Mouse (Mus musculus): Measurements from ENCODE around the gene Pomgnt2.

The Pomgnt2 gene

DNA sequence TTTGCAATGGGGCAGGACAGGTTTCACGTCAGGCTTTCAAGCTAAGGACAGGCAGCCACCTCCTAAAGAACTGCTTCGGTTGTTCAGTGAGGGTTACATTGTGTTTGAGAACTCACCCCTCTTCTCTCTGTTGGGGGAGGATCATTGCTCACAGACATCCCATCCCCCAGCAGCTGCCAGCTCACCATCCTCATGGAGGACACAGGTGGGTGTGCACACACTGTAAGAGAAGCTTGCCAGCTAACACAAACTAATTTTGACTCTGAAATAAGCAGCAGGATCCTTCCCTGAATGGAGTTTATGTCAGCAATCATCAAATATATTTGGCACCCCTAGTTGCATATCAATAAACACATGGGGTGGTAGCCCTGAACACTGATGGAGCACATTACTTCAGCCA lies 15.9 kb upstream of the Pomgnt2 start:
- no peak for DNase-seq

DNA sequence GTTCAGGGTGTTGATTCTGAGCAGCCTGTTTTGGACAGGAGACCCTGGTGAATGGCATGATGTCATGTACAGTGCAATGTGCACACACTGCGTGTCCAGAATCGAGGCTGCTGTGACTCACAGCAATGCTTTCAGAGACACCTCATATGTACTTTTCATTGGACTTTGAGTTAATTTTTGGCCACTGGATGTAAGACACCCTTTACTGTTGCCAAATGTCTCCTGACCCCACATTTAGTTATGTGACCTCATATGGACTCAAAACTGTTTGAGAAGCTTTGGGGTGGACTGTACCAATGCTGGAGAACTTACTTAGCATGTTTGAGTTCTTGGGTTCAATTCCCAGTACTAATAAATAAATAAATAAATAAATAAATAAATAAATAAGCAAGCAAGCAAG lies 13.8 kb upstream of the Pomgnt2 start:
- no peak for DNase-seq

DNA sequence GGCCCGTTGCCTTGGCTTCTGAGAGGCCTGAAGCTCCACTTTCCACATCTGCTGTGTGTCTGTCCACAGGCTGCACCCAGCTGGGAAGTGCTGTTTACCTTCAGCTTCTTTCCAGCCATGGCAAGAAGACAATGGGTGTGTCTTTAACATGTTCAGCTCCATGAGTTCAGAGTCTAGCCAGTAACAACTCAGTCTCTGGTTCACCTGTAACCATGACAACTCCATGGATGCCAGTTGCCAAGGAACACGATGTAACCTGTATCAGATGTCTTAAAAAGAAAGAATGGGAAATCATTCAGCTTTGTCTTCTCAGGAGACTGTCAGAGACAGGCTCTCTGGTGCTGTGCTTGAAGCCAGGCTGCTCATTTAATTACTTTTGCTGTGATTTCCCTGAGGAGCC lies 12.0 kb upstream of the Pomgnt2 start:
- DNase-seq: no peak

DNA sequence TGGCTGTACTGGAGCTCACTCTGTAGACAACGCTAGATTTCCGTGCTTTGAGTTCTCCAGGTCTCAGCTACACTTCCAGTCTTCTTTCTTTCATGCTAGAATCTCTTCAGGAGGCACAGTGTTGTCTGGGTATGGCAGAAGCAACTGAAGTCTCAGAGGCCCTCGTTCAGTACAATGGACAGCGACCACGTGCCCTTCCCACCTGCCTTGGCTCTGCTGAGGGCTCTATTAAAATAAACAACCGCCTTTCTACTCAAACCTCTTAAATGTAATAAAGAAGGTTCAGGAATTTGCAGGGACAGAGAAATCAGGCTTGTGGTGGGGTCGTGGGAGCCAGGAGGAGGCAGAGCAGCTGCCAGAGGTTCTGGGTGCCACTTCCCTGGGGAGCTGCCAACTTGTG lies 9.7 kb upstream of the Pomgnt2 start:
- DNase-seq: no peak

DNA sequence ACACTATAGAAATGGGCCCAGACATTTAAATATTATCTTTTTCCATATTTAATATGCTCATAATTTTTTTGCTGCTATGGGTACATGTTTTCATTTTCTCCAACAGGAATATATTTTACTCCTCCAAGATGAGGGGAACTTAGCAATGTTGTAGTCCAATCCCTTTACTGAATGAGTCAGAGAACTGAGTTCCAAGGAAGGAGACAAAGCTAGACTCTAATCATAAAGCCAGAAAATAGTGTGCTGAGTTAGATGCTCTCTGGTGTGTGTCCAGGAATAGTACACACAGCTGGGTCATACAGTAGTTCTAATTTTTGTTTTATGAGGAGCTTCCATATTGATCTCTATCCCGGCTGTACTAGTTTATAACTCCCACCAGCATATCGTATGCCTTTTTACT lies 9.3 kb upstream of the Pomgnt2 start:
- no peak for DNase-seq

DNA sequence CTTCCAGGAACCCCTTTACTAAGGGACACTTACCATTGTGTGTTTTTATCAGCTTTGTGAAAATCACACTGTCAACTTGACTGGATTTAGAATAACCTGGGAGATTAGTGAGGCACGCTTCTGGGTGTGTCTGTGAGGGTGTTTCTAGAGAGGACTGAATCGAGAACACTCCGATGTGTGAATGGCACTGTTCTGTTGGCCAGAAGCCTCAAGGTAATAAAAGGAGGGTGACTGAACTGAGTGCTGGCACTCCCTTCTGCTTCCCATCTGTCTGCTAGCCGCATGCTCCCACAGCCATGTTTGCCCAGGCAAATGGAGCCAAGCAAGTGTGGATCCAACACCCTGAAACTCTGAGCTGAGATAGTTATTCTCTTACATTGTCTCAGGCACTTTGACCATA lies 1.1 kb upstream of the Pomgnt2 start:
- DNase-seq: no peak

DNA sequence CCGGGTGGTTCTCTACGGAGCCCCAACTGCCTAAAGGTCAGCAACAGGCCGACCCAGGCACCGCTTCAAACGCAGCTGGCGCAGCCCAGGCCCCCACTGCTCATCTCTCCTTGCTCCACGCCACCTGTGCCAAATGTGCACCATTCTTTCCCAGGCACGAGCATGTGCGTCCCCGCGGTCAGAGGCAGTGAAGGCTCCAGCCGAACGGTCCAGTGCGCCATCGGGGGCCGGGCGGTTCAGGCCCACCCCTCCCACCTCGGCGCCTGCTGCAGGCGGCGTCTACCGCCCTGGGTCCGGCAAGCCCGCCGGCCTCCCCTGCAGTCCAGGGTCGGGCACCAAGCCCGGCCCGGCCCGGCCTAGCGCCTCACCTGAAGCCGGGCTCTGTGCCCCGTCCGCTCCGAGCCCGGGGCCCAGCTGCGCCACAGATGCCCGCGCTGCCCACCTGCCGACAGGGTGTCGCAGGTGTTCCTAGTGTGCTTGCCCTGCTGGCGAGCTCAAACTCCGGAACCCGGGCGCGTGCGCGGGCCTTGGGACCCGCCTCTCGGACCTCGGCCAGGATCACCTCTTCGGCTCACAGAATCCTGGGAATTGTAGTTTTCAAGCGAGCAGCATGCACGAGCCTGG lies 1.3 kb downstream of the Pomgnt2 start:
- DNase-seq: peak; percentile 94

DNA sequence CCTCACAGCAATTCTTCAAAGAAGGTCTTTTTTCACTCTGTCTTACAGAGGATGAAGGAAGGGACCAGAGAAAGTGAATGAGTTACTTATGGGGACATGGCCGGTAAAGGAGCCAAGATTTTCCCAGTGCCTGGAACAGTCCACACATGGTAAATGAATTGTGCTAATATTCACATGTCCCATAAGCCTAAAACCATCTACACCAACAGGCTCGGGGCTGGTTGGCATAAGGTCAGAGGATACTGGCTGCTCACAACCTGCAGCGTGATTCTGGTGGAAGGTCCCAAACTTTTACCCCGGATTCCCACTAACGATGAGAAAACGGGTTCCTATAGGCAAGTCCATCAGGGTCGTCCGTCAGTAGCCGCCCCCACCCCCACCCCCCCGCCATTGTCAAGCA lies 1.8 kb downstream of the Pomgnt2 start:
- DNase-seq: no peak

DNA sequence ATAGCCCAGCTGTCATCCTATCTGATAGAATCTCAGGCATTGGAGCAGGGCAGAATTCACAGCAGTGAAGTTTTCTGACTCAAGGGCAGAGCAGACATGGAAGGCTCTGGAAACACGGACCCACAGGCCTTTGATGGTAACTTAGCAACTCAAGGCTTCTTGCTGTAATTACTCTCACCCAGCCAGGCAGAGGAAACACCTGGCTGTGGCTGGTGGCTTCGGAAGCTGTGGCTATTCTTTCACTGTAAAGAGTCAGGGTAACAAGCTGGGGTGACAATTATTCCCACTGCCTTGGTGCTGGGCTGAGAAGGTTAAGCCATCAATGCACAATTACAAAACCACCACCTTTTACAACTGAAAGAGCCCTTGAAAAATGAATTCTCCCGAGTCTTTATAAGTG lies 3.9 kb downstream of the Pomgnt2 start:
- no peak for DNase-seq

DNA sequence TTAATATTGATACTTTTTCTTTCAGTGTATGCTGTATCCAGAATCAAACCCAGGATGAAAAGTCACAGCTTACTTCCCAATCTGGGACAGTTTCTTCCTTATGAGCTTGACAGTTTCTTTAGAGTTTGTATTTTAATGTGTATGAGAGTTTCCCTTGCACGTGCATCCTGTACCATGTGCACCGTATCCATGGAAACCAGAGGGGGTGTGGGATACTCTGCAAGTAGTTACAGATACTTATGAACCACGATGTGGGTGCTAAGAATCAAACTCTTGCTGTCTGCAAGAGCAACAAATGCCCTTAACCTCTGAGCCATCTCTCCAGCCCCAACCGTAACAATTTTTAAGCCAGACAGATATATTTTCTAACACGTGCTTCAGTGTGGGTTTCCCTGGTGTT lies 5.9 kb downstream of the Pomgnt2 start:
- DNase-seq: no peak

DNA sequence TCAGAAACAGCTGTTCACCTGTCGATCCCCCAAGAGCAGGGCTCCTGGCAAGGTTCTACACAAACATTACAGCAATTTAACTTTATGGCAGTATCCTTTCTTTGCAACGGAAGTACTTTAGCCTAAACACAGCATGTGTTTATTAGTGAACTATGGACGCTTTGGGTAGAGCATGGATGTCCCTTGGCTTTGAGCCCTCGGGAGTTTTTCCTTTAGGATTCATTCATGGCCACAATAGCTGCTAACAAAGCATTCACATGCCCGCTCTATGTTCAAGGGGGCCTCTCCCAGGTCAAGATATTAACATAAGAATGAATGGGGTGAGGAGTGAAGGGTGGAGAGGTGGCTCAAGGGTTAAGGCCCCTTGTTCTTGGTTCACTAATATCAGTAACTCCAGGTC lies 7.4 kb downstream of the Pomgnt2 start:
- no peak for DNase-seq

DNA sequence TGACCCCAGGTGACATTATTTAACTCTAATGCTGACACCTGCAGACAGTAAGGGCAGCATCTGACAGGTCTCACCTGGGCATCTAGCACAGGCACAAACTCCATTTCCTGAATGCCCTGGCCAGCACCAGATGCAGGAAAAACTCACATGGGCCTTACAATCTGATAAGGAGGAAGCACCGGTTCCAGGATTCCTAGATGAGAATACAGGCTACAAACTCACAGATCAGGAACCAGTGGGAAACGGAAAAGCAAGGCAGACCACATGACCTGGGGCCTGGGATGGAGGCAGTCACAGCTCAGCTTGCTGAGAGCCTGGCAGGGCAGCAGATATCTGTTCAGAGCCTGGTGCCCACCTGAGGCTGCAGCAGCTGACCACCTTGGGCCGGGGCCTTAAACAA lies 8.0 kb downstream of the Pomgnt2 start:
- DNase-seq: no peak

DNA sequence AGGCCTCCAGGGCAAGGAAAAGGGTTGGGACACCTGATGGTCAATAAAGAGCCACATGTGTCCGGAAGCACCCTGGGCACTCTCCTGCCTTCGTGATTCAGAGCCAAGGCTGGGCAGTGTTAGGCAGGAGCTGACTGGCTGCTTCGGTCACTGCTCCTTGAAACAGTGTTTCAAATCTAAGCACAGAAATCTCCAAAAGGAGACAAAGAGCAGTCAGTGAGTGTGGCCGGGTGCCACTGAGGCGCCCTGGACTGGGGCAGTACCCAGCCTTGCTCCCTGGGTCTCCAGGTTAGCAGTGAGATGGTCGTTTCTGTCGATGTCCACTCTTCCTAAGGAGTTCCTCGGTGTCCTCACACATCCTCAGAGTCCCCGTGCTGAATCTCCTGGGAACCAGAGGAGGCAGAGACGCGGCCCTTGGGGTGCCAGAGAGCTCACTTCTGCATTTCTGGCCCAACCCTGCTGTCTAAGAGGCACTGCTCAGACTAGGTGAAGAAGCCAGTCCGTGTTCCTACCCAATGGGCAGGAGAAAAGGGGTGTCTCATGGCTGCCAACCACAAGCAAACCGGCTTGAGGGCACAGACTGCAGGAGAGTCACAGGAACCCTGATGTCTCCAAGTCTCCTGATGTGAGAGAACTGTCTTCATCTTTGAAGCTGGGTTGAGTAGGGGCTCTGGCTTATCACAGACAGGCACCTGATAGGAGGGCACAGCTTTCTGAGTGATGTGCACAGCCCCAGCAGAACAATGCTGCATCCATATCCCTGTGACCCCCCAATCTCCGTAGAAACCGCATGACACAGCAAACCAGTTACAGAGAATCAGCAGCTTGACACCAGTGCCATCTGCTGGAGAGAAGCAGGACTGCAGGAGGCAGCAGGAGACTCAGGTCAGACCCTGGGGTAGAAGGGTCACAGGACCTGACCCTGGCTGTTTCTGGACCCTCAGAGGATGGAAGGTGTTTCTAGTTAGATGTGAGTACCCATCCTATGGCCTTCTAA lies 12.1 kb downstream of the Pomgnt2 start:
- DNase-seq: peak; percentile 76 to 81

DNA sequence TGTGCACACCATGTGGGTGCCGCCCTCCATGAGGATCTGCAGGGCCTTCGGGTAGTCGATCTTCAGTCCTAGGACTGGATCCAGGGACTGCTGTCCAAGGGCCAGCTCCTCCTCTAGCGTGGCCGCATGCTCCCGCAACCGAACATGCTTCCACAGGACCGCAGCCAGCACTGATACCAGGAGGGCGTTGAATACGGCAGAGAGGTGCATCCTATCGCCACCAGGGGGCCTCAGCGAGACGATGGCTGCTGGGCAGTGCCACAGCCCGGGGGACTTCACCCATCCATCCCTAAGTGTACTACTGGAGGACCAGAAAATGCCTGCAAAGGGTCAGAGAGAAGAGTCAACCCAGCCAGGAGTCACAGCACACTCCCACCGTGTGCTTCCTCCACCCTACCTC lies 13.4 kb downstream of the Pomgnt2 start:
- peak; percentile 91 to 93 for DNase-seq

DNA sequence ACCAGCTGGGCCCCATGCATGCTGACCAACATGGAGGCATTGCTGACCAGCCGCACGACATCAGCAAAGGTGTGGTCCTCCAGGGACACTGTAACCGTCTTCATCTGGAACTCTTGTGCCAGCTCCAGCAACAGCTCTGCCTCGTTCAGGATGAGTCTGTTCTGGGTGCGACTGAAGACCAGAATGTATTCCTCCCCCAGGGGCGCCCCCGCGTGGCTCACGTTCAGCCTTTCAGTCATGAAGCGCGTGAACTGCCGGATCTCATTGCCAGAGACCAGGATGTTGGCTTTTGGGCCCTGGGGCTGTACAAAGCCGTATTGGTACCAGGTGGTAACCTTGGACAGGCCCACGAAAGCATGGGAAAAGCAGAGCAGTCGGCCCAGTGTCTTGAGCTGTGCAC lies 14.2 kb downstream of the Pomgnt2 start:
- no peak for DNase-seq

DNA sequence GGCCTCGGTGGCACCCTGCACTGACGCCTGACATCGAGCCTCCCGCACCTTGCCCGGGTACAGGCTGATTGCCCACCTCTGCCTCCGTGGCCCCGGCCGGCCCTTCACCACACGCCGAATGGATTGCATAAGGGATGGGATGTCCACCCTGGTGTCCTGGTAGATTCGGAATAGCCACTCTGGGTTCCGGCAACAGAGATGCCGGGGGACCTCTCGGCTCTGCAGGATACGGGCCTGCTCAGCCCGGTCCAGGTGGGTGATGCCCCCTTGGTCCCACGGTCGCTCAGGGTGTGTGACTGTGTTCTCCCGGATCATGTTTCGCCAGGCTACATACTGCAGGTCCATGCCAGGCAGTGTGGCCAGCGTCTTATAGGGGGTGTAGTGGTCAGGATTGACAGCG lies 14.7 kb downstream of the Pomgnt2 start:
- no peak for DNase-seq

DNA sequence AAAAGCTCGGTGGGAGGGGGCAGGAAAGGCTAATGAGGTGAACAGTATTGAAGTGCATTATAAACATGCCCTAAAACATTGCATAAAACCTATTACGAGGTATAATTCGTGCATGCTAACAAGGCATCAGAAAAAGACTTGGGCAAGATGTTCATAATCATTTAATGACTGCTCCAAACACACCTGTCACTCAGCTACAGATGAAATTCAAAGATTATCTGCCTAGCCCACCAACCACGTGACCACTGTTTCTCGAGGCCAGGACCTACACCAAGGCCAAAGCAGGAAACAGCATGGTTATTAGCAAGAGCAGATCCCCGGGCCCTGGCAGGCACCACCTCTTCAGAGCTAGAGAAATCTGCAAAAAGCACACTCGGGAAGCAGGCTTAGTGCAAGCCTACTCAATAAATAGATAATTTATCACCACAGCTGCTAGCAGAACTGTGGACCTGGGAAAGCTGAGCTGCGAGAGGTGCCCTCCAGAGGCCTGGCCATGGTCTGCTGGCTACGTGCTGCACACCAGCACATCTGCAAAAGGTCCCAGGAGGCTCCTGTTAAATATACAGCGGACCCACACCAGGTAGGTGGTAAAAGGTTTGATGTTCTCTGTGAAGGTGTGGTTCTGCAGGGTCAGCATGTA lies 15.3 kb downstream of the Pomgnt2 start:
- no peak for DNase-seq

DNA sequence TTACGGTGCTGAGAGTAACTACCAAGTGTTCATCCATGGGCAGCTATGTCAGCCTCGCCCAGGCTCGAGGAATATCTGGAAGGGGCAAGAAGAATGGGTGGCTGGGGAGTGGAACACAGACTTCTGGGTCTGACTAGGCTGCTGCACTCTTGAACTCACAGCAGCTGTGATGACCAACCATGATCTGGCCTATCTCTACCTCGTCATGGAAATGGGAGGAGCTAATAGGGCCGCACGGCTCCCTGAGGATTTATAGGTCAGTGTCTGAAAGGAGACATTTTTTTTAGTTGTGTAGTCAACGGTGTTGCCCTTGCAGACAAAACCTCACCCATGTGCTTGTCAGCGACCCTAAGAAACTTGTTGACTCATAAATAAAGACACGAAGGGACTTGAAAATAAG lies 15.9 kb downstream of the Pomgnt2 start:
- DNase-seq: no peak

DNA sequence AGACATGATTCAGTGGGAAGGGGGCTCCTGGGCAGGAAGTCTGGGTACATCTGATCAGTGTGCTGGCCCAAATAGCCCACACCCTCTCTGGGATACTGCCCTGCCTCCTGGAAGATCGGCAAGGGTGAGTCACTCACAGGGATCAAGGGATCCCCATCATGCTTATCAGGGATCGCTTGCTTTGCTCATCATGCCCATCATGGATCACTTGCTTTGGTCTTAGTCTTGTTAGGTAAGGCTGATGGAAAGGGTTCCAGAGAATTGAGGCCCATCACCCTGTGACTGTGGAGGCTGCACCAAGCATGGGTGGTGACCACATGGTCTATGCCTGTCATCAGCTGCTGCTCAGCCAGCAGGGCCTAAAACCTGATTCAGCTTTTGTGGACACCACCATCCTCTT lies 21.6 kb downstream of the Pomgnt2 start:
- DNase-seq: no peak

DNA sequence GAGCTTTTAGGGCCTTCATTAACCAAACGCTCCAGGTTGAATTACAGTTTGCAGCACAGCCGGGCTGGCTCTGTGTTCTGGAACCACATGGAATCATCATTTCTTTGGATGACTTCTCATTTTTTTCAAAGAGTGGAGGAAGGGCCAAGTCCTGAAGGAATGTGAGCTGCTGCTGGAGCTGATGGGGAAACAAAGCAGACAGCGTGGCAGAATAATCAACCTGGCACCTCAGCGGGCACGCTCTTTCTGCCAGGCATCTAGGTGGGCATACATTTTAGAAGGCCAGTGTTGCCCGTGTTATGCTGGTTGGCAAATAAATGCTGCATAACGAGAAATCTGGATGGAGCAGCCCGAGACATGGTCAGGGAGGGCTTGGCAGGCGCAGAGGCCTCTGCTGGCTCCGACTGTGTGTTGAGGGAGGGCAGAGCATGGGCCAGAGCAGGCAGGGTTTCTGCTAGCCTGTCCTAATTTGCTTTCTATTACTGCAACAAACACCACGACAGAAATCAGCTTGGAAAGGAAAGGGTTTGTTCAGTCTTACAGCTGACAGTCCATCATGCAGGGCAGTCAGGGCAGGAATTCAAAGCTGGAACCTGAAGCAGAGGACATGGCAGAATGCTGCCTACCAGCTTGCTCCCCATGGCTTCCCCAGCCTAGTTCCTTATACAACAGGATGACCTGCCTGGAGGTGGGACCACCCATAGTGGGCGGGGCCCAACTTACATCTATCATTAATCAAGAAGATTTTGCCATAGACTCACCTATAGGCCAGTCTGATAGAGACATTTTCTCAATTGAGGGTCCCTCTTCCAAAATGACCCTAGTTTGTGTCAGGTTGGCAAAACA lies 22.5 kb downstream of the Pomgnt2 start:
- peak; percentile 68 to 69 for DNase-seq

DNA sequence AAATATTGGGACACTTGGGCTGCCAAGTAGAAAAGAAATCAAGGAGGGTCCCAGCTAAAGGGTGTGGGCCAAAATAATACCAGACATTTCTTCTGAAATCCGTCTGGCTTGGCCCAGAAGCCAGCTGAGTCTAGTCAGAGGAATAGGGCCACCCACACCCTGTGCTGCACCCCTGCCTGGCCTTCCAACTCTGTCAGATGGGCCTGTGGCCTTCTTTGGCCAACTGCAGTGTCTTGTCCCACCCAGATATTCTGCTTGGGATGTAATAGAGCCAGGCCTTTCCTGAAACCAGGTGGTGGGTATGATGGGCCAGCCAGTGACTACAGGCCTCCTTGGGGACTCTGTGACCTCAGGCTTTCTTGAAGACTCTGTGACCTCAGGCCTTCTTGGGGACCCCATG lies 23.7 kb downstream of the Pomgnt2 start:
- no peak for DNase-seq

DNA sequence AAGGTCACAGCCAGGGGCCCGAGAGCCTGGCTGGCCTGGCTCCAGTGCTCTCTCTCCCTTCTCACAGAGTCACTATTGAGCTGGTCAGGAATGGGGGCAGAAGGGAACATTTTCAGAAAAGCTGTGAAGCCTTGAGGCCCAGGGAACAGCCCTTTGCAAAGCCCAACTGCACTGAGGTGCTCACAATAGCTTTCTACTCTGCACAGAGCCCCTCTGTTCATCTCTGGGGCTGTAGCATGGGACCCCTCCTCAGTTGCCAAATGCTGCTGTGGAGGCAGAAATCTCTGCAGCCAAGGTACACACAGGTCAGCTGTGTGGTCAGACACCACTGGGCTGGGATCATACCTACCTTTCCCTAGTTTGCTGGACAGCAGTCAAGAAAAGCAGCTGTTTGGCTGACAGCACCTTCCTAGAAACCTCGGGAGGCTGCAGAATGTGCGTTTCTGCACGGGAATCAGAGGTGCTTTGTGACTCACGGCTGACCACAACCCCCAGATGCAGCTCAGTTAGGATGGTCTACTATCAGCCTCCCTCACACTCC lies 27.0 kb downstream of the Pomgnt2 start:
- DNase-seq: no peak

DNA sequence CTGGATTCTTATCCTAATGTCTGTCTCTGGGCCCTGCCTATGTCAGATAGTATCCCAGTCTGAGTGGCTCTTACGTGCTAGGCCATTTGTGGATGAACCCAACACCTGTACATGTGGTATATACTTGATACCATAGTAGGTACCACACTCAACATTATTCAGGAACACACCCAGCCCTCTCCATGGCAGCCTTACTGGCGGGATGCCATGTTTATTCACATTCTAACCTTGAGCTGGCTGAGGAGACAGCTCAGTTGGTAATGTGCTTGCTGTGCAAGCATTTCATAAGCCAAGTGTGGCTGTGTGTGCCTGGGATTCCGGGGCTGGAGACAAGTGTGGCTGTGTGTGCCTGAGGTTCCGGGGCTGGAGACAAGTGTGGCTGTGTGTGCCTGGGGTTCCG lies 28.7 kb downstream of the Pomgnt2 start:
- no peak for DNase-seq

All from cerebellum, adult 18-20 months (tissue).